Mouse (Mus musculus) liver, embryonic 14.5 days (tissue): ENCODE data around the gene Chst8.

ENCODE experiments used
- CTCF ChIP-seq: IDR thresholded peaks from 2 replicates; pipeline ENCODE4 v1.5.1; 2016; ENCODE audit warnings: antibody characterized with exemption, low read depth, control low read depth
- EP300 ChIP-seq: IDR thresholded peaks from 2 replicates; pipeline ENCODE4 v1.6.1; 2016; ENCODE audit warnings: antibody characterized with exemption, low read depth

DNA sequence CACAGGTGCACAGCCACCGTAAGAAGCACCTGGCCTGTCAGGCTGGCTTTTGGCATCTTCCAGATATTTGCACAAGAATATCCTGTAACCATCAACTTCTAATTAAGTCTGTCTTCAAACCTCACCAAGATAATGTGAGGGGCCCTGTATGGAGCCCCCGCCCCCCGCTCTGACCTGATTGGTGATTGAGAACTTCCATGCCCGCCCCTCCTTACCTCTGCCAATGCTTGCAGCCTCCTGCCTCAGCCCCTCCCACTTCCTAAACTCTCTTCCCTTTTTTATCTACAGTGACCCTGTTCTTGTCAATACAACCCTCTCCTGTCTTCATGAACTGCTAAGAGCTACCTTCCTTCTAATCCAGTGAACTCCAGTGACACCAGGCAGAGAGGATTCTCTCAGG is 37.6 kb downstream of the Chst8 start:
- TF ChIP-seq EP300 (no peak), CTCF (no peak)
